Mouse (Mus musculus): ENCODE data around the gene Kmt2c. TPM values are rescaled to one million over a fixed set of nuclear protein-coding genes. Genes with fewer than 3 reads are reported as not detected.

Kmt2c gene
- total RNA-seq (2023), result 100 to 1,000 TPM; 170 to 187 TPM

DNA sequence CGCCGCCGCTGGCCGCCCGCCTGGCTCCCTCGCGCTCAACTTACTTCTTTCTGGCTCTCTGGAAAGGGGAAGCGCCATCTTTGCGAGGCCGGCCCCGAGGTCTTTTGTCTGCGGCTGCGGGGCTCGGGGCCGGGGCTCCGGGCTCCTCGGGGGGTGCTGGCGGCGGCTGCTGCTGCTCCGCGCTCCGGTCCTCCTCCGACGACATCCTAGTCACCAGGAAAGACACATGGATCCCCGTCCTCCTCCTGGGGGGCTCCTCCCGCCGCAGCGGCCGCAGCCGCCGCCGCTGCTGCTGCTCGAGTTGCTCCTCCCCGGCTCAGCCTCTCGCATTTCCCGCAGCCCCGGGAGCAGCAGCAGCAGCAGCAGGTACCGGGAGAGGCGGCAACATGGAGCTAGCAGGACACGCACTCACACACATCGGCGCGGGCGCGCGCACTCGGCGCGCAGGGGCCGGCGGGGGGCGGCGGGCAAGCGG is at the start of gene Kmt2c:
Kmt2c (minus strand) TSS at position 438 of the 475 bp plus-strand sequence.

DNA sequence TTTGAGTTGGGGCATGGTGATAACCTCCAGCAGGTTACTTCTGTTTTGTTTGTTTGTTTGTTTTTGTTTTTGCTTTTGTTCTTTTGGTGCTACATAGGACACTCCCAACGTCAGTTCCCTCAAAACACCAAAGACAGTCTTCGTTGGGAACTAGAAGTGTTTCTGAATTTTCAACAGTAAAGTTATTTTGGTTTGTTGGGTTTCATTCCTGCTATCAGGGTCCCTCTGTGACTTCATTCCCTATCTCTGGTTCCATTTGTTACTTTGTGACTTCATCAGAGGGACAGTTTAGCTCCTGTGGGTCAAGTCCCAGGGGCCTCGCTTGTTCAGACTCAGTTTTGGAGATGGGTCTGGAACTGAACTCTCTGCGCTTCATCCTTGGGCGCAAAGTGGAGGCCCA is 17.2 kb upstream of the Kmt2c start, which contains the start of gene Cct8l1:
Cct8l1 (plus strand) TSS at position 301 of the 400 bp plus-strand sequence.

DNA sequence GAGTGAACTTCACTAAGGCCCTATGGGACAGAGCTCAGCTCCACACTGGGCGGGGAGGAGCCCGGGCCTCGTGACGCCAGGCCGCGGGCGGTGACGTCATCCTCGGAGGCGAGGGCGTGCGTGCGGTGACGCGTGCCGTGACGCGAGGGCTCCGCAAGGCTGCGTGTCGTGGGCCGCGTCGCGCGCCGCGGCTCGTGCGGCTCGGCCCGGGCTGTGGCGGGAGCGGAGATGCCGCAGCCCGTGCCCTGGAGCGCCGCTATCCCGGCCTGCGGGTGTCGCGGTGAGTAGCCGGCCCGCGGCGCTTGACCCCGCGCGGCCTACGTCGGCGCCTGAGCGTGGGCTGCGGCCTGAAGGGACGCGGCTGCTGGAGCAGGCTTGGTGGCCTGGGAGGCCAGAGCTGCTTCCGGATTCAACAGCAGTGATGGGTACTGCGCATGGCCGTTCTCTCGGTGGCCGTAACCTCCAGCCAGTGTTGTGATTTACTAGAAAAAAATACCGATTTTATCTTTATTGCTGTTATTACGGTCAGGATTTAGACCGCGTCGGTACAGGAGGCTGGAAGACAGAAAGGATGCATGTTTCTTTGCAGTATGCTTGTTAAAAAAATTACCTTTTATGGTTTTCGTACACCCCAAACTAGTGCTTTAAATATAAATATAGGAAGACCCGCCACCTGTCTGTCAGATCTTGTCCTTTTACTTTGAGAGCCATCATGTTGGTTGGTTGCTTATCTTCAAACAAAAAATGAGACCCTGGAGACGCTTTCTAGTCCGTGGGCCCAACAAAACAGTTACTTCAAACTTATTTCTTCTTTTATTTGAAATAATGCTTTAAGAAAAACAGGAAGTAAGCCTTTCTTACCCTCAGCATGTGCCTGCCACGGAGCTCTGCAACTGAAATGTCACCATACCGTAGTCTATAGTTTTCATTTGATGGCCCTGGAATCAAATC is 275.6 kb downstream of the Kmt2c start, which contains the start of gene E130116L18Rik:
E130116L18Rik (minus strand) TSS at position 402 of the 951 bp plus-strand sequence.

Other genes with a start within 250 kb of the Kmt2c start
- not detected for gene Cct8l1, start 17.3 kb upstream of the Kmt2c start, total RNA-seq (2023)
- gene Xrcc2, start 207.0 kb upstream of the Kmt2c start, total RNA-seq (2023), result 10 to 100 TPM; 11.7 to 18.2 TPM

All from T-cell, adult 66 days (primary cell).